Mouse (Mus musculus): Measurements from ENCODE around the gene Cyb561. TPM values are rescaled to one million over a fixed set of nuclear protein-coding genes. Genes with fewer than 3 reads are reported as not detected.
A peak's percentile ranks its signal among the peaks of the same experiment; 100 is the strongest.

Gene Cyb561
- polyA plus RNA-seq, 1 experiment from 2014 or later: 41.4 TPM

DNA sequence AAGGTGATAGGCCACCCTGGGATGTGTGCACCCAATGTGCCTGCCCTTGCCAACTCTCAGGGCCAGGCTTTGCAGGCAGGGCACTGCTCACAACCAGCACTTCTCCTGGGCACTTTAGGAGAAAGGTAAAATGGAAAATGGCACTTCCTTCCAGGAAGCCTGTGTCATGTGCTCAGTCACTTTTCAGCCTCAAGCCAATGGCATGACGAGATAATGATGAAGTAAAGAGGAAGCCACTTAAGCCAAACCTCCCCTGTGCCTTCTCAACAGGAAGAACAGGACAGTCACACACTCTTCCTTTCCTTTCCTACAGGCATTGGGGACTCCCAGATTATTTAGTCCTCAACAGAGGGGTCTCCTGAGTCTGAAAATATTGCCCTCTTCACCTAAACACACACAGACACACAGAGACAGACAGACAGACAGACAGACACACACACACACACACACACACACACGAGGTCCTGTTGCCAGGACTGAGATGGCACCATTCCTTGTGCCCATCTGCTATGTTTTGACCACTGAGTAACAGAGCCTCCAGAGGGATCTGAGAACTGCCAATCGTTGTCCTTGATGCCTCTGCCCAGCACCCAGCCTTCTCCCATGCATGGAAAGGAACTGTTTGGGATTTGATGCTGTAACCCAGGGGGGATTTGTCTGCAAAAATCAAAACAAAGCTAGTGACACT is 32.9 kb downstream of the Cyb561 start:
- Histone ChIP-seq H3K9me3 (ENCODE audit: control insufficient read depth, low read length) (no peaks in the 10 kb centered on the region), H3K4me1 (replicated peaks; ENCODE audit: control insufficient read depth, insufficient read depth, low read length) (no peaks in the 10 kb centered on the region), H3K27me3 (replicated peaks; ENCODE audit: control insufficient read depth, insufficient read depth, low read length) (no peaks in the 10 kb centered on the region), H3K4me2 (ENCODE audit: low read length) (no peak overlapping the region), H3K9ac (replicated peaks; ENCODE audit: low read depth, low read length) (no peak overlapping the region), H3K4me3 (replicated peaks; ENCODE audit: low read length) (no peak overlapping the region), H3K27ac (ENCODE audit: low read length) (no peak overlapping the region), H3K36me3 (ENCODE audit: control insufficient read depth, insufficient read depth) (peaks cover 23% of the 10 kb centered on the region)
- no peak for ATAC-seq
- 83% methylated on average over 3 of the region's 3 CpGs for WGBS

DNA sequence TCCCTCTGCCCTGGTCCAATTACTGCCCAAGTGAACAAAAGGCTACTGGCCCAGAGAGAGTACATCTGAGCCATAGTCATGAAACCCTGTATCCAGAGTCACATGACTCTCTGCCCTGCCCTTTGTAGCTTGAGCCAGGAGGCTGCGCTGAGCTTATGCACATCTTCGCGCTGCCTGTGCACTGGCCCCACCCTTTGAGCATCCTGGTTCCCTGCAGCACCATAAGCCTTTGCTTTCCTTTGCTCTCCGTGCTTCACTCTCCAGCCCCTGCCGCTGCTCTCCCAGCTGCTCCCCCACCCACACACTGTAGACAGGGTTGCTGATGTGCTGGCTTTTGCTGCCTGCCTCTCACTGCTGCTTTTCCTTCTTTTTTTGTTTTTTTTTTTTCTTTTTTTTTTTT is 39.6 kb downstream of the Cyb561 start:
- Histone ChIP-seq H3K9me3 (ENCODE audit: control insufficient read depth, low read length) (no peaks in the 10 kb centered on the region), H3K36me3 (ENCODE audit: control insufficient read depth, insufficient read depth) (peaks cover 17% of the 10 kb centered on the region), H3K4me2 (ENCODE audit: low read length) (no peak overlapping the region), H3K9ac (replicated peaks; ENCODE audit: low read depth, low read length) (no peak overlapping the region), H3K4me1 (replicated peaks; ENCODE audit: control insufficient read depth, insufficient read depth, low read length) (no peaks in the 10 kb centered on the region), H3K27ac (ENCODE audit: low read length) (no peak overlapping the region), H3K27me3 (replicated peaks; ENCODE audit: control insufficient read depth, insufficient read depth, low read length) (no peaks in the 10 kb centered on the region), H3K4me3 (replicated peaks; ENCODE audit: low read length) (no peak overlapping the region)
- 65% methylated on average over 5 of the region's 5 CpGs for WGBS
- ATAC-seq: no peak

DNA sequence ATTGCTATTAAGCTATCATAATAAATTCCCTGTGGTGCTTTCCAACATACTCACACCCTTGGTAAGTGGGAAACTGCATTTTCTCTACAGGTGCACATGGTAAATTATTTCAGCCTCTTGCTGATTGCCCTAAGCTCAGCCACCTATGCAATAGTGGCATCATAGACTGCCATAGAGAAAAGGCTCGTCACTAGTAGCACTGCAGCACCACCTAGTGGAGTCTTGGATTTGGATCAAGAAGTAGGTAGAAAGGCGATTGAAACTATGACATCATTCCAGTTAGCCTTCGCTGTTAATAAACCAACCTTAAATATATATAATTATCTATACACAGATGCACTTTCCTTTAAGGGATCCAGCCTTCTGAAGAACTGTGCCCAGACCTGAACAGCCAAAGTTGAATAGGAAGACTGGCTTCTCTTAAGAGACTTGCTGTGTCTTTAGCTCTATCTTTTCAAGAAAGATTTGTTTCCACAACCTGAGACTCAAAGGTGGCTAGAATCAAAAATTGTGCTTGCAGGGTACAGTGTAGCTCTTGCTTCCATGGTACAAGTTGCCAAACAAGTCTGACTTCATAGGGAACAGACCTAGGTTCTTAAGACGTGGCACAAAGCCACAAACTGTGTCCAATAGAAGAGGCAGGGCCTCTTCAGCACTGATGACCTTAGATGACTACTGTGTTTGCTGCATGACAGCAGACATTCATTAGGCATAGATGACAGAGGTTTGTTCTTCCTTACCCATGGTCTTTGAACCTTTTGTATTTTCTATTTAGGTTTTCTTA is 41.4 kb downstream of the Cyb561 start:
- no peak overlapping the region for H3K4me2 ChIP-seq (ENCODE audit: low read length)
- peak; percentile 70 for ATAC-seq
- 32% methylated on average over 4 of the region's 4 CpGs for WGBS

GRCm38 (mm10) chr11:105911149-105911548 is 42.0 kb downstream of the Cyb561 start:
- H3K27me3 ChIP-seq (replicated peaks; ENCODE audit: control insufficient read depth, insufficient read depth, low read length): no peaks in the 10 kb centered on the region
- no peak overlapping the region for H3K4me2 ChIP-seq (ENCODE audit: low read length)
- peak; percentile 28; the same call in 1 of the 2 replicates for ATAC-seq
- peaks cover 14% of the 10 kb centered on the region for H3K36me3 ChIP-seq (ENCODE audit: control insufficient read depth, insufficient read depth)
- no peak overlapping the region for H3K27ac ChIP-seq (ENCODE audit: low read length)
- H3K9me3 ChIP-seq (ENCODE audit: control insufficient read depth, low read length): no peaks in the 10 kb centered on the region
- no peak overlapping the region for H3K4me3 ChIP-seq (replicated peaks; ENCODE audit: low read length)
- no peak overlapping the region for H3K9ac ChIP-seq (replicated peaks; ENCODE audit: low read depth, low read length)
- H3K4me1 ChIP-seq (replicated peaks; ENCODE audit: control insufficient read depth, insufficient read depth, low read length): no peaks in the 10 kb centered on the region

More for the DNA sequence above, 41.4 kb downstream of the Cyb561 start:
- Histone ChIP-seq H3K27me3 (replicated peaks; ENCODE audit: control insufficient read depth, insufficient read depth, low read length) (no peaks in the 10 kb centered on the region), H3K4me1 (replicated peaks; ENCODE audit: control insufficient read depth, insufficient read depth, low read length) (no peaks in the 10 kb centered on the region), H3K36me3 (ENCODE audit: control insufficient read depth, insufficient read depth) (peaks cover 14% of the 10 kb centered on the region), H3K9ac (replicated peaks; ENCODE audit: low read depth, low read length) (no peak overlapping the region), H3K4me3 (replicated peaks; ENCODE audit: low read length) (no peak overlapping the region), H3K27ac (ENCODE audit: low read length) (no peak overlapping the region), H3K9me3 (ENCODE audit: control insufficient read depth, low read length) (no peaks in the 10 kb centered on the region)

DNA sequence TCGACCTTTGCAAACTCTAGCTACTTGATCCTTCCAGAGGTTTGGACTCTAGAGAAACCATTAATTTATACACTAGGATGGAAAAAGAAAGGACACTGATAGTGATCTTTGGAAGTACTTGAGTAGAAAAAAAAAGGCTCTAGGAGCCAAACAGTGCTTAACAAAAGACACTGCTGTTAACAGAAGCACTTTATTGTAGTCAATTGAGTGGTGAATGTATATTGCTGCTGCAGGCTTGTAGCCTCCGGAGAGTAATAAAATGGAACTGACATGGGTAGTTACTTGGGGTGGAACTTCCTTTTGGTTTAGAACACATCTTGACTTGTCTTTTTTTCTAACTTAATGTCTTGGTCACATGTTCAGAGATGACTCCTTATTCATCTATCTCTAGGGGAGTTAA is 43.5 kb downstream of the Cyb561 start:
- no peak for ATAC-seq
- peaks cover 11% of the 10 kb centered on the region for H3K36me3 ChIP-seq (ENCODE audit: control insufficient read depth, insufficient read depth)
- no peaks in the 10 kb centered on the region for H3K9me3 ChIP-seq (ENCODE audit: control insufficient read depth, low read length)
- no peaks in the 10 kb centered on the region for H3K4me1 ChIP-seq (replicated peaks; ENCODE audit: control insufficient read depth, insufficient read depth, low read length)
- WGBS: 70% methylated on average over 2 of the region's 2 CpGs
- no peaks in the 10 kb centered on the region for H3K27me3 ChIP-seq (replicated peaks; ENCODE audit: control insufficient read depth, insufficient read depth, low read length)
- H3K4me2 ChIP-seq (ENCODE audit: low read length): no peak overlapping the region
- H3K4me3 ChIP-seq (replicated peaks; ENCODE audit: low read length): no peak overlapping the region
- no peak overlapping the region for H3K27ac ChIP-seq (ENCODE audit: low read length)
- no peak overlapping the region for H3K9ac ChIP-seq (replicated peaks; ENCODE audit: low read depth, low read length)

GRCm38 (mm10) chr11:105908926-105909325 is 44.2 kb downstream of the Cyb561 start:
- H3K4me1 ChIP-seq (replicated peaks; ENCODE audit: control insufficient read depth, insufficient read depth, low read length): no peaks in the 10 kb centered on the region
- no peak for ATAC-seq
- 90% methylated on average over 8 of the region's 8 CpGs for WGBS
- H3K36me3 ChIP-seq (ENCODE audit: control insufficient read depth, insufficient read depth): peaks cover 11% of the 10 kb centered on the region; the same call in 1 of the 2 replicates
- H3K4me2 ChIP-seq (ENCODE audit: low read length): no peak overlapping the region
- no peaks in the 10 kb centered on the region for H3K27me3 ChIP-seq (replicated peaks; ENCODE audit: control insufficient read depth, insufficient read depth, low read length)
- no peak overlapping the region for H3K27ac ChIP-seq (ENCODE audit: low read length)
- no peak overlapping the region for H3K4me3 ChIP-seq (replicated peaks; ENCODE audit: low read length)
- H3K9me3 ChIP-seq (ENCODE audit: control insufficient read depth, low read length): no peaks in the 10 kb centered on the region
- no peak overlapping the region for H3K9ac ChIP-seq (replicated peaks; ENCODE audit: low read depth, low read length)

DNA sequence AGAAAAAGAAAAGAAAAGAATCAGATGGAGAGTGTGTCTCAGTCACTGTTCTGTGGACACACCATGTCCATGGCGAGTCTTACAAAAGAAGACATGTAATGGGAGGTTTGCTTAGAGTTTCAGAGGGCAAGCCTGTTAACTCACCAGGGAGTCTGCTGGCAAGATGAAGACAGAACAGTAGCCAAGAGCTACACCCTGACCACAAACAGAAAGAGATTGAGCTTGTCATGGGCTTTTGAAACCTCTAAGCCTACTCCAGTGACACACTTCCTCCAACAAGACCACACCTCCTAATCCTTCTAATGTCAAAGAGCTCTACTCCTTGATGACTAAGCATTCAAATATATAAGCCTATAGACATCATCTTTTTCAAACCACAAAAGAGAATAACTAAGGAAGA is 45.8 kb downstream of the Cyb561 start:
- Histone ChIP-seq H3K4me1 (replicated peaks; ENCODE audit: control insufficient read depth, insufficient read depth, low read length) (no peaks in the 10 kb centered on the region), H3K4me2 (ENCODE audit: low read length) (no peak overlapping the region), H3K9ac (replicated peaks; ENCODE audit: low read depth, low read length) (no peak overlapping the region), H3K27me3 (replicated peaks; ENCODE audit: control insufficient read depth, insufficient read depth, low read length) (no peaks in the 10 kb centered on the region), H3K9me3 (ENCODE audit: control insufficient read depth, low read length) (no peaks in the 10 kb centered on the region), H3K4me3 (replicated peaks; ENCODE audit: low read length) (no peak overlapping the region), H3K27ac (ENCODE audit: low read length) (no peak overlapping the region), H3K36me3 (ENCODE audit: control insufficient read depth, insufficient read depth) (0 out of 2 replicates have a peak, but pooled peaks cover 7% of the 10 kb centered on the region)
- ATAC-seq: no peak
- WGBS: 83% methylated on average over 1 of the region's 1 CpGs

GRCm38 (mm10) chr11:105905529-105906213 is 47.5 kb downstream of the Cyb561 start:
- no peaks in the 10 kb centered on the region for H3K4me1 ChIP-seq (replicated peaks; ENCODE audit: control insufficient read depth, insufficient read depth, low read length)
- no peak overlapping the region for H3K27ac ChIP-seq (ENCODE audit: low read length)
- no peaks in the 10 kb centered on the region for H3K27me3 ChIP-seq (replicated peaks; ENCODE audit: control insufficient read depth, insufficient read depth, low read length)
- H3K36me3 ChIP-seq (ENCODE audit: control insufficient read depth, insufficient read depth): peaks cover 5% of the 10 kb centered on the region; the same call in 1 of the 2 replicates
- H3K4me2 ChIP-seq (ENCODE audit: low read length): no peak overlapping the region
- no peaks in the 10 kb centered on the region for H3K9me3 ChIP-seq (ENCODE audit: control insufficient read depth, low read length)
- WGBS: 60% methylated on average over 4 of the region's 4 CpGs
- ATAC-seq: no peak
- H3K9ac ChIP-seq (replicated peaks; ENCODE audit: low read depth, low read length): no peak overlapping the region
- H3K4me3 ChIP-seq (replicated peaks; ENCODE audit: low read length): no peak overlapping the region

DNA sequence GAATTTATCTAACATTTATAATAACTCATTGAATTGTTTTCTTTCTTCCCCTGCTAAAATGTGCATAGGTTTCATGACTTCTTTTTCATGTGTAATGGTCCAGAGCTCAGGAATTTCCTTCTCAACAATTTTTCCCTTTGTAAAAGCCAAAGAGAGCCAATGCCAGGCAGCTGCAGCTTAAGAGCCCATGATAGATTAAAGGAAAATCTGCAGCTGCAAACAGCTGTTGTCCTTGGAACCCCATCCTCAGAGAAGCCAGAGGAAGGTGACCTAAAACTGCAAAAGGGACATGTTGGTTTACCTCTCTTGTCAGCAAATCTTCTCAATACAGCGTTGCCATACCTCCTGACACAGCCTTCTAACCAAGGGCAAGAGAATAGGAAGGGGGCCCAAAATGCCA is 50.2 kb downstream of the Cyb561 start:
- Histone ChIP-seq H3K9ac (replicated peaks; ENCODE audit: low read depth, low read length) (no peak overlapping the region), H3K4me2 (ENCODE audit: low read length) (no peak overlapping the region), H3K27me3 (replicated peaks; ENCODE audit: control insufficient read depth, insufficient read depth, low read length) (no peaks in the 10 kb centered on the region), H3K27ac (ENCODE audit: low read length) (no peak overlapping the region), H3K4me3 (replicated peaks; ENCODE audit: low read length) (no peak overlapping the region), H3K36me3 (ENCODE audit: control insufficient read depth, insufficient read depth) (peaks cover 7% of the 10 kb centered on the region), H3K4me1 (replicated peaks; ENCODE audit: control insufficient read depth, insufficient read depth, low read length) (no peaks in the 10 kb centered on the region), H3K9me3 (ENCODE audit: control insufficient read depth, low read length) (no peaks in the 10 kb centered on the region)
- WGBS: 88% methylated on average over 1 of the region's 1 CpGs
- no peak for ATAC-seq
